Mouse (Mus musculus): ENCODE results near the gene Myo9a. TPM values are rescaled to one million over a fixed set of nuclear protein-coding genes. Genes with fewer than 3 reads are reported as not detected.

The Myo9a gene
- total RNA-seq (2021): 10 to 100 TPM; 61.0 to 65.7 TPM
- long read RNA-seq, experiment 1, partial matches to known transcripts: 0 of 5 reads
- long read RNA-seq, experiment 1, other reads (novel, unspliced or antisense): 5 of 5 reads
- long read RNA-seq, experiment 2, partial matches to known transcripts: 8 of 13 reads
- long read RNA-seq, experiment 2, other reads (novel, unspliced or antisense): 5 of 13 reads

- peak; percentile 99 to 100 for DNase-seq (ENCODE audit: low spot score in 2 of 2)
Observed at GRCm38 (mm10) chr9:59750267-59751065, at the start of gene Myo9a, which contains the start of gene Senp8. Myo9a (plus strand) TSS chr9:59750896. Senp8 (minus strand) TSS chr9:59750710.

- no peak for DNase-seq (ENCODE audit: low spot score in 2 of 2)
Observed at GRCm38 (mm10) chr9:59701094-59701493, 49.6 kb upstream of the Myo9a start.

DNA sequence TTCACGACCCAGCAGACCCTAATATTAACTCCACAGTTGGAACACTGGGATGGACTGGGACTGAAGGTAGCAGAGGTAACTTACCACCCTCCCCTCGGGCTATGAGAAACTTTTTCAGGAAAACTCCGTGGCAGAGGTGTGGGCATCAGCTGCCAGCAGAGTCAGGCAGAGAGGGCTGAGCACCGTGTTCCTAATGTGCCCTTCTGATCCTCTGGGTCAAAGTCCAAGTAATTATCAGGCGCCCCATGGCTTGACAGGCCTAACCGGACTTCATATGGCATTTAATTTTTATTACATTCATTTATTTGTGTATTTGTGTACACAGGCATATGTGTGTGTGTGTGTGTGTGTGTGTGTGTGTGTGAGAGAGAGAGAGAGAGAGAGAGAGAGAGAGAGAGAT lies 47.6 kb upstream of the Myo9a start:
- DNase-seq (ENCODE audit: low spot score in 2 of 2): no peak

GRCm38 (mm10) chr9:59706850-59707825 lies 43.6 kb upstream of the Myo9a start:
- DNase-seq (ENCODE audit: low spot score in 2 of 2): no peak

DNA sequence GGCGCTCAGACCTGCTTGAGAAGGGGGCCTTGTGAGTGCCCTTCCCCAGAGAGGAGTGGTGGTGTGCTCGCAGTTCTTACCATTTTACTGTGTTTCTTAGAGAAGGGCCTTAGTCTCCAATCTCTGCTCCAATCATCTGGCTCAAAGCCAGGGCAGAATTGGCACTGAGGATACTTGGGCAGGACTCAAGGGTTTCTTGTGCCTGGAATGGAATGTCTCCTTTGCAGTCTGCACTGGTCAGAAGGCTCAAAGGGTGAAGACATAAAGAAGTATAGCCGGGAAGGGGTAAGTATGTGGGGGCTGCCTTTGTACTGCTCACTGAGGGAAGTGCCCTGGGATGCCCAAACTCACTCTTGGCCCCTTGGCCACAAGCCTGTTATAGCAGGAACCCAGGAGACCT lies 41.5 kb upstream of the Myo9a start:
- no peak for DNase-seq (ENCODE audit: low spot score in 2 of 2)

GRCm38 (mm10) chr9:59716275-59716898 lies 34.3 kb upstream of the Myo9a start:
- no peak for DNase-seq (ENCODE audit: low spot score in 2 of 2)

GRCm38 (mm10) chr9:59718237-59718636 lies 32.5 kb upstream of the Myo9a start:
- DNase-seq (ENCODE audit: low spot score in 2 of 2): no peak

DNA sequence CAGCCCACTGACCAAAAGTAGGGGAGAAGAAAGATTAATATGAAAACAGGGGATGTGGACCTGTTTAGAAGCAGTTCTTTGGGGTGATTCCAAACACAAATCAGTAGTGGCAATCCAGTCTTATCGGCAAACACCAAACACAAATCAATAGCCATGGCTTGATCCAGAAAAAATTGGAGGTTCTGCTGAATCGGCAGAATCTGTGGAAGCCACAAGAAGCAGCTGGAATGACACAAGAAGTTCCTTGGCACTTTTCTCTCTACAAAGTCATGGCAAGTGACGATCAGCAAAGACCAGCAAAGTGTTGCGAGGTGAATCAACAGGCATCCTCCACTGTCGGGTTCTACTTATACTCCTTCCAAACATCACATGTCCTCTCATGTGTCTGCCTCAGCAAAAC lies 29.6 kb upstream of the Myo9a start:
- DNase-seq (ENCODE audit: low spot score in 2 of 2): no peak

- peak; percentile 78 to 87 for DNase-seq (ENCODE audit: low spot score in 2 of 2)
Observed at GRCm38 (mm10) chr9:59723096-59723657, 27.5 kb upstream of the Myo9a start.

DNA sequence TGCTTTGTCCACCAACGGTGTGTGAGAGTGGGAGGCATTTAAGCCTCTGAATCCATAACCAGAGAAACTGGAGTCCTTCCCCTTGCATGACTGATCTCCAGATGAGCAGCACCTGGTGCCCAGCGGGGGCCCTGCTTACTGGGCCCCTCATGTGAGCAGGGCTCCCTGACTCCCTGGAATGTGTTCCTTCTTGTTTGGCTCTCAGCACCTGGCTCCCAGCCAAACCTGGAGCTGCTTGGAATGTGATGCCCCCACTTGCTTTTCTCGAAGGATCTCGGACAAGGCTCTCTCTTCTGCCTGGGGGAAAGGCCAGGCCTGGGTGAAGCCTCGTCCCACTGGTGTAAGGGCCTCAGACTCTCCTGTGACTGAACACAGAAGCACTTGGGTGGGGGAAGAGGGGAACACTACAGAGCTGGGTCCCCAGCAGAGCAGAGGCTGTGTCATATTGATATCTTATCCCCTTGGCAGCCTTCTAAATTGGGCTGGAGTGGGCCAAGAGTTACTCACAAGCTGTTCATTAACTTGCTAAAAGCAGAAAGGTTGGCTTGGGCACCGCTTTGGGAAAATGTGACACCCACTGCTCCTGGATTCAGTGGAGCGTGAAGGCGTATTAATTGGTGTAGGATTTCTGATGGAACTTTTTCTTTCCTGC lies 26.8 kb upstream of the Myo9a start:
- DNase-seq (ENCODE audit: low spot score in 2 of 2): peak; percentile 41 to 74

DNA sequence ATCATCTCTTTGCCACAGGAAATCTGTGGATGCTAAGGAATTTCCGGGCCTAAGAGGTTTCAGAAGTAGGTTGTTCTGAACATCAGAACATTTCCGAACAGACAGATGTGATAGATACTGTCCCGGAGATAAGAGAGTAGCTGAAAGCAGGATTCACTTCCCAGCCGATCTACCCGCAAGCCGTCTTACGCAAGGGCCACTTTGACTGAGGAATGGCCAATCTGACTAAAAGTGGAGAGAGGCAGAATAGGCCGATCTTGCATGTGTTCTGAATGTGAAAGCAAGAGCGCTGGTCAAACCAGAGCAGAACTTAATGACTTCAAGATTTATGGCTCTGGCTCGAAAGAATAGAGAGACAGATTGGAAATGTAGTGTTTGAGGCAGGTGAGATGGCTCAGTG lies 25.2 kb upstream of the Myo9a start:
- no peak for DNase-seq (ENCODE audit: low spot score in 2 of 2)

DNA sequence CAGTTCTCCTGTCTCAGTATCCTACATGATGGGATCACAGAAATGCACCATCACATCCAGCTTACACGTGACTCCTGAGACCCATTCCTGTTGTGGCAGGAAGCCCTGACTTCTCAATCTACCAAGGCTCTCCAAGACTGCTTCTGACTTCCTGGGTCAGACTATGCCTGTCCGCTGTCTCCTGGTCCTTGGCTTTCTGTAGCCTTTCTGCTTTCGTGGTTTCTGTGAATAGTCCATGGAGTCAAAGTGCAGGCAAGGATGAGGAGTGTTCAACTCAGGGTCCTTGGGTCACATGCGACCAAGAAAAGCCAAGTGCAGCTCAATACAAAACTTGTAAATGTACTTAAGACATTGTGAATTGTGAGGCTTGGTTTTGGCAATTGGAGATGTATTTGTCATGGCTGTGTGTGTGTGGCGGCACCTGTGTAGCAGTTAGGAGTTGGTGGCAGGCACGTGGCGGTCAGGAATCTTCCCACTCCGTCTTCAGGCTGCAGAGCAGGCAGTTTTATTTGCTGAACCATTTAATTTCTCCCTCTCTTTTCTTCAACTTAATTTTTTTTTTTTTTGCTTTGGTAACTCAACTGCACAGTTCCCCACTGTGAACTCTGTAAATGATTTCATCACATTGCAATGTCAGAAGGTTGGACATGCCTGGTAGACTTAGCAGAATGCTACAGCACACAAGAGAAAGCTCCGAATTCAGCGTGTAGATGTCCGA lies 23.0 kb upstream of the Myo9a start:
- no peak for DNase-seq (ENCODE audit: low spot score in 2 of 2)

- no peak for DNase-seq (ENCODE audit: low spot score in 2 of 2)
Observed at GRCm38 (mm10) chr9:59731136-59731535, 19.6 kb upstream of the Myo9a start.

GRCm38 (mm10) chr9:59733075-59733474 lies 17.6 kb upstream of the Myo9a start:
- DNase-seq (ENCODE audit: low spot score in 2 of 2): no peak

DNA sequence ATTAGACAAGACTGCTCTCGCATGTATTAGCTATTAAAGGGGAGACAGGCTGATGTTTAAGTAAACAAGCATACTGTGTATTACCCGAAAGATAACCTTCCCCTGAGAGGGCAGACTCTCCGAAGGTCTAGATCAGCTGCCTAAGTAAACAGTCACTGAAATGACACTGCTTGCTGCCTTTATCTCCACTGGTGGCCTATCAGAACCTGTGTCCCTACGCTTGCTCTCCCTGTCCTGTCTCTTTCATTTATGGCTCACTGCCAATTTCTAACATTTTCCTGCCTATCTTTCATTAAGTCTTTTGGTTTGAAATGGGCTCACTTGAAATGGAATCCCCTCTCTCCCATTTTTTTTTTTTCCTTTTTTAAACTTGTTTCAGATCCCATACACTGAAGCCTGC lies 15.3 kb upstream of the Myo9a start:
- no peak for DNase-seq (ENCODE audit: low spot score in 2 of 2)

DNA sequence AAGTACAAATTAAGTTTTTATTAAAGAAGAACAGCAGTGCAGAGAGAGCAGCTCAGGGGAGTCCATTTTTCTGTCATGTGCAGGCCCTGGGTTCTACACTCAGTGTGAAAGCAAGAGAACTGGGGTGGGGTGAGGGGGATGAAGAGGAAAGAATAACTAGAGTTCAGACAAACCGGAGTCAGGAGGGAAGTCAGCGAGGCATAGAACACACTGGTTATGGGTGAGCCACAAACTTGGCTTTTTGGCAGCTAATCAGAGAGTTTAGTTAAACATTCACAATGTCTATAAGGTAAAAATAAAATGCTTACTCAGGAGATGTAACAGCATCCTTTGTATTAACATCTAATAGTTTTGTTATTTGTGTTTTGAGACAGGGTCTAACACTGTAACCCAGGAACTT lies 10.1 kb upstream of the Myo9a start:
- no peak for DNase-seq (ENCODE audit: low spot score in 2 of 2)

GRCm38 (mm10) chr9:59743903-59744302 lies 6.8 kb upstream of the Myo9a start:
- no peak for DNase-seq (ENCODE audit: low spot score in 2 of 2)

GRCm38 (mm10) chr9:59748387-59748786 lies 2.3 kb upstream of the Myo9a start:
- no peak for DNase-seq (ENCODE audit: low spot score in 2 of 2)

DNA sequence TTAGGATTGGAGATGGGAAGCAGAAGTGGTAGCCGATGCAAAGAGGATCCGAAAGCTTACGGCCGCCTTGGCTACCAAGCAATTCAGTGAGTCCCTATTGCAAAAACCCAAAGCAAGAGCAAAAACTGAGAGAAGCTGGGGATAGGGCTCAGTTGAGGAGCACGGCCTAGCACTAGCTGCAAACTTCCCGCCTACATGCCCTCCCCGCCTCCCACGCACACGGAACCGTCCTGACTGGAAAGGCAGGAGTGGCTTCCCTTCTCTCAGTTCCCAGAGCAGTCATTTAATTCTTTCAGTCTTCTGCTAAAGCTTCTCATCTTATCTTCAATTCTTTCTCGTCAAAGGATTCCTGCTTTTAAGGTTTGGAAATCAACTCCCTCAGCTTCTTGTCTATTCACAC lies 1.7 kb upstream of the Myo9a start:
- no peak for DNase-seq (ENCODE audit: low spot score in 2 of 2)
